Mouse (Mus musculus): ENCODE results near the gene Lzts2.

- no peak for TF ChIP-seq CTCF (IDR thresholded peaks at IDR 0.05; ENCODE audit: insufficient read depth, low read length)
- no peak for TF ChIP-seq POLR2A (IDR thresholded peaks at IDR 0.05; ENCODE audit: borderline replicate concordance, extremely low read depth, low read depth, low read length)
Observed at GRCm38 (mm10) chr19:44980787-44981186, 33.4 kb upstream of the Lzts2 start.
